Mouse (Mus musculus): Measurements from ENCODE around the gene Sema4g. TPM values are rescaled to one million over a fixed set of nuclear protein-coding genes. Genes with fewer than 3 reads are reported as not detected.
A peak's percentile ranks its signal among the peaks of the same experiment; 100 is the strongest.

The Sema4g gene
- polyA plus RNA-seq, 1 experiment from 2014 or later, result 4.9 TPM

GRCm38 (mm10) chr19:45015518-45016281 lies 26.8 kb downstream of the Sema4g start:
- Histone ChIP-seq H3K9me3 (ENCODE audit: control insufficient read depth, low read length) (no peaks in the 10 kb centered on the region), H3K36me3 (ENCODE audit: control insufficient read depth, insufficient read depth, low read length) (peaks cover 18% of the 10 kb centered on the region), H3K4me2 (peak overlapping the region; percentile 99), H3K4me3 (ENCODE audit: low read depth, low read length) (peak overlapping the region; percentile 70), H3K27ac (ENCODE audit: low read depth, low read length) (peak overlapping the region; percentile 87), H3K9ac (ENCODE audit: low read depth, low read length) (peak overlapping the region; percentile 83), H3K4me1 (replicated peaks; ENCODE audit: control insufficient read depth, insufficient read depth, low read length) (peaks cover 48% of the 10 kb centered on the region), H3K27me3 (replicated peaks; ENCODE audit: control insufficient read depth, insufficient read depth, low read length) (no peaks in the 10 kb centered on the region)
- peak; percentile 65 for DNase-seq (ENCODE audit: low spot score)
- under 1% methylated on average over 34 of the region's 34 CpGs for WGBS
- peak; percentile 39 for ATAC-seq (replicated peaks; ENCODE audit: low FRiP score)

DNA sequence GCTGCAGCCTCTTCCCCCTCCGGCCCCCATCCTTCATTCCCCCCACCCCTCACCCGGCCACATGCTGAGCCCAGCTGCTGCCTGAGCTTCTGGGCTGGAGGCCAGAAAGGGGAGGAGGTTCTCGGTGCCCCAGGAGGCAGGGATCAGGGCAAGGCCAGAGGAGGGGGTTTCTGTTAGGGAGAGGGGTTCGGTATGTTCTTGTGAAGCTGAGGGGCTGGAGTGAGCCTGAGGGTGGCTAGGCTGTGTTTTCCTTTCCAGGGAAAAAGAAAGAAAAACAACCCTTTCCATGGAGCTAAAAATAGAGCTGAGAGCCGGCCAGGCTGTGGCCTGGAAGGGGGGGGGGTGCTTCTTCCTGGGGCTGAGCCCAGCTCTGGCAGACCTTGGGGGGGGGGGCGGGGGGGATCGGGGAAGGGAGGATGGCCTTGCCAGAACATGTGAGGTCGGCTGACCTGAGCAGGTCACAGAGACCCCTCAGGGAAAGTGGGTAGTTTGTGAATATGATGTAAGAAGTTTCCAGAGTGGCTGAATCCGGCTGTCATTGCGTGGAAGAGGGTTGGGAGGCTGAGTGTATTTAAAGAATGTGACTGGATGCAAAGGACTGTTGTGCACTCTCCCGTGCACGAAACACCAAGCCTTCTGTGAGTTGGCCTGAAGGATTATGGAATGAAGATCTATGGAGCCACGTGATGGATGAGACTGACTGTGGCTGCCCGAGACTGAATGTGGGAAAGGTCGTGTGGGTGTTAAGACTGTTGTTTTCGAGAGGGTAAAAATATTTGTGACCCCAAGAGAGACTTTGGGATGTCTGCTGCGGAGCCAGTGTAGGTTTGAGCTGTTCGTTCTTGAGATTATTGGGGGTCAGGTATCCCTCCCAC lies 27.7 kb downstream of the Sema4g start:
- Histone ChIP-seq H3K9ac (ENCODE audit: low read depth, low read length) (peak overlapping the region; percentile 83), H3K4me2 (peak overlapping the region; percentile 99), H3K4me3 (ENCODE audit: low read depth, low read length) (peak overlapping the region; percentile 70), H3K27me3 (replicated peaks; ENCODE audit: control insufficient read depth, insufficient read depth, low read length) (no peaks in the 10 kb centered on the region), H3K9me3 (ENCODE audit: control insufficient read depth, low read length) (no peaks in the 10 kb centered on the region), H3K4me1 (replicated peaks; ENCODE audit: control insufficient read depth, insufficient read depth, low read length) (peaks cover 48% of the 10 kb centered on the region), H3K36me3 (ENCODE audit: control insufficient read depth, insufficient read depth, low read length) (peaks cover 11% of the 10 kb centered on the region), H3K27ac (ENCODE audit: low read depth, low read length) (peak overlapping the region; percentile 87)
- no peak for ATAC-seq (replicated peaks; ENCODE audit: low FRiP score)
- WGBS, result 4% methylated on average over 18 of the region's 18 CpGs
- DNase-seq (ENCODE audit: low spot score), result peak; percentile 70

- ATAC-seq (replicated peaks; ENCODE audit: low FRiP score) (0 out of 2 replicates have a peak, but pooled peaks have one; percentile 37), DNase-seq (ENCODE audit: low spot score) (peak; percentile 80)
- Histone ChIP-seq H3K9ac (ENCODE audit: low read depth, low read length) (peak overlapping the region; percentile 83), H3K4me2 (peak overlapping the region; percentile 99), H3K27ac (ENCODE audit: low read depth, low read length) (peak overlapping the region; percentile 87), H3K9me3 (ENCODE audit: control insufficient read depth, low read length) (no peaks in the 10 kb centered on the region), H3K4me3 (ENCODE audit: low read depth, low read length) (peak overlapping the region; percentile 70), H3K36me3 (ENCODE audit: control insufficient read depth, insufficient read depth, low read length) (peaks cover 4% of the 10 kb centered on the region; the same call in 1 of the 2 replicates), H3K4me1 (replicated peaks; ENCODE audit: control insufficient read depth, insufficient read depth, low read length) (peaks cover 48% of the 10 kb centered on the region), H3K27me3 (replicated peaks; ENCODE audit: control insufficient read depth, insufficient read depth, low read length) (no peaks in the 10 kb centered on the region)
- WGBS, result under 1% methylated on average over 25 of the region's 27 CpGs
Observed at GRCm38 (mm10) chr19:45017216-45017771, 28.4 kb downstream of the Sema4g start.

GRCm38 (mm10) chr19:45017909-45018308 lies 29.0 kb downstream of the Sema4g start:
- peak; percentile 61 for ATAC-seq (replicated peaks; ENCODE audit: low FRiP score)
- peak; percentile 81 for DNase-seq (ENCODE audit: low spot score)
- 1% methylated on average over 44 of the region's 48 CpGs for WGBS
- Histone ChIP-seq H3K4me2 (peak overlapping the region; percentile 99), H3K9me3 (ENCODE audit: control insufficient read depth, low read length) (no peaks in the 10 kb centered on the region), H3K27ac (ENCODE audit: low read depth, low read length) (peak overlapping the region; percentile 87), H3K4me1 (replicated peaks; ENCODE audit: control insufficient read depth, insufficient read depth, low read length) (peaks cover 48% of the 10 kb centered on the region), H3K9ac (ENCODE audit: low read depth, low read length) (peak overlapping the region; percentile 83), H3K4me3 (ENCODE audit: low read depth, low read length) (peak overlapping the region; percentile 70), H3K36me3 (ENCODE audit: control insufficient read depth, insufficient read depth, low read length) (no peaks in the 10 kb centered on the region), H3K27me3 (replicated peaks; ENCODE audit: control insufficient read depth, insufficient read depth, low read length) (no peaks in the 10 kb centered on the region)

GRCm38 (mm10) chr19:45018351-45018831 lies 29.5 kb downstream of the Sema4g start:
- Histone ChIP-seq H3K27me3 (replicated peaks; ENCODE audit: control insufficient read depth, insufficient read depth, low read length) (no peaks in the 10 kb centered on the region), H3K4me2 (peak overlapping the region; percentile 99), H3K4me3 (ENCODE audit: low read depth, low read length) (peak overlapping the region; percentile 70), H3K9me3 (ENCODE audit: control insufficient read depth, low read length) (no peaks in the 10 kb centered on the region), H3K9ac (ENCODE audit: low read depth, low read length) (peak overlapping the region; percentile 83), H3K27ac (ENCODE audit: low read depth, low read length) (peak overlapping the region; percentile 87), H3K4me1 (replicated peaks; ENCODE audit: control insufficient read depth, insufficient read depth, low read length) (peaks cover 48% of the 10 kb centered on the region), H3K36me3 (ENCODE audit: control insufficient read depth, insufficient read depth, low read length) (peaks cover under 1% of the 10 kb centered on the region; the same call in 1 of the 2 replicates)
- no peak for ATAC-seq (replicated peaks; ENCODE audit: low FRiP score)
- 7% methylated on average over 13 of the region's 13 CpGs for WGBS
- DNase-seq (ENCODE audit: low spot score), result no peak

DNA sequence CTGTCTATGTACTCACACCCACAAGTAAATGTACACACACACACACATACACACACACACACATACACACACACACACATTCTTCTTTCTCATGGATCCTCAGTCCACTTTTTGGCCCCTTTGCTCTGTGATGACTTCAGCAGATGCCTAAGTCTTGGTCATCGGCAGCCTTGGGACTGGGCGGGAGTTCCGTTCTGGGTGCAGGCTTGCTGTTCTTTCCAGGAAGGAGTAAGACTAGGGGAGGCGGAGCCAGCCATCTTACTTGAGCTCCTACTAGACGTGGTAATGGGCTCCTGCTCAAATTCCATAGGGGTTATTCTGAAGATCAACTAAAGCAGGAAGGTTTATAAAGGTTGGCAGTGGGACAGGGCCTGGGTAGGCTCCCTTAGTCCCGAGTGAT lies 31.4 kb downstream of the Sema4g start:
- ATAC-seq (replicated peaks; ENCODE audit: low FRiP score), result no peak
- no peaks in the 10 kb centered on the region for H3K27me3 ChIP-seq (replicated peaks; ENCODE audit: control insufficient read depth, insufficient read depth, low read length)
- H3K4me1 ChIP-seq (replicated peaks; ENCODE audit: control insufficient read depth, insufficient read depth, low read length), result peaks cover 33% of the 10 kb centered on the region
- WGBS, result 63% methylated on average over 6 of the region's 6 CpGs
- no peak for DNase-seq (ENCODE audit: low spot score)
- no peak overlapping the region for H3K9ac ChIP-seq (ENCODE audit: low read depth, low read length)
- H3K4me3 ChIP-seq (ENCODE audit: low read depth, low read length), result no peak overlapping the region
- peak overlapping the region; percentile 12; the same call in 1 of the 2 replicates for H3K4me2 ChIP-seq
- no peaks in the 10 kb centered on the region for H3K9me3 ChIP-seq (ENCODE audit: control insufficient read depth, low read length)
- no peak overlapping the region for H3K27ac ChIP-seq (ENCODE audit: low read depth, low read length)
- H3K36me3 ChIP-seq (ENCODE audit: control insufficient read depth, insufficient read depth, low read length), result peaks cover 13% of the 10 kb centered on the region

DNA sequence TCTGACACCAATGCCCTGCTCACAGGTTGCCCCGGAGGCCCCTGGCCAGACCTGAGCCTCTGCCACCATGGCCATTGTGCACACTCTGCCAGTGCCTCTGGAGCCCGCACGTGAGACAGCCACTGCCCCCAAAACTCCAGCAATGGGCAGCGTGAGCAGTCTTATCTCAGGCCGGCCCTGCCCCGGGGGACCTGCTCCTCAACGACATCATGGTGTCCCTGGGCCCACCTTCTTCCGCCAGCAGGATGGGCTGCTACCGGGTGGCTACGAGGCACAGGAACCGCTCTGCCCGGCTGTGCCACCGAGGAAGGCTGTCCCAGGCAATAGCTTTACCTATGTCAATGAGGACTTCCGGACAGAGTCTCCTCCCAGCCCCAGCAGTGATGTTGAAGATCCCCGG lies 32.5 kb downstream of the Sema4g start:
- ATAC-seq (replicated peaks; ENCODE audit: low FRiP score) (no peak), DNase-seq (ENCODE audit: low spot score) (no peak)
- no peaks in the 10 kb centered on the region for H3K27me3 ChIP-seq (replicated peaks; ENCODE audit: control insufficient read depth, insufficient read depth, low read length)
- H3K9me3 ChIP-seq (ENCODE audit: control insufficient read depth, low read length), result no peaks in the 10 kb centered on the region
- peaks cover 23% of the 10 kb centered on the region for H3K36me3 ChIP-seq (ENCODE audit: control insufficient read depth, insufficient read depth, low read length)
- no peak overlapping the region for H3K9ac ChIP-seq (ENCODE audit: low read depth, low read length)
- no peak overlapping the region for H3K27ac ChIP-seq (ENCODE audit: low read depth, low read length)
- 81% methylated on average over 15 of the region's 15 CpGs for WGBS
- H3K4me2 ChIP-seq, result no peak overlapping the region
- peaks cover 24% of the 10 kb centered on the region for H3K4me1 ChIP-seq (replicated peaks; ENCODE audit: control insufficient read depth, insufficient read depth, low read length)
- no peak overlapping the region for H3K4me3 ChIP-seq (ENCODE audit: low read depth, low read length)

- no peak overlapping the region for H3K9ac ChIP-seq (ENCODE audit: low read depth, low read length)
- ATAC-seq (replicated peaks; ENCODE audit: low FRiP score) (0 out of 2 replicates have a peak, but pooled peaks have one; percentile 10), DNase-seq (ENCODE audit: low spot score) (no peak)
- 75% methylated on average over 11 of the region's 11 CpGs for WGBS
- H3K9me3 ChIP-seq (ENCODE audit: control insufficient read depth, low read length), result no peaks in the 10 kb centered on the region
- no peak overlapping the region for H3K4me2 ChIP-seq
- H3K27ac ChIP-seq (ENCODE audit: low read depth, low read length), result no peak overlapping the region
- H3K36me3 ChIP-seq (ENCODE audit: control insufficient read depth, insufficient read depth, low read length), result peaks cover 27% of the 10 kb centered on the region
- peaks cover 8% of the 10 kb centered on the region for H3K4me1 ChIP-seq (replicated peaks; ENCODE audit: control insufficient read depth, insufficient read depth, low read length)
- no peaks in the 10 kb centered on the region for H3K27me3 ChIP-seq (replicated peaks; ENCODE audit: control insufficient read depth, insufficient read depth, low read length)
- no peak overlapping the region for H3K4me3 ChIP-seq (ENCODE audit: low read depth, low read length)
Observed at GRCm38 (mm10) chr19:45023993-45024392, 35.1 kb downstream of the Sema4g start.

Measured in liver, embryonic 11.5 days (tissue).